Mouse (Mus musculus) liver, embryonic 14.5 days (tissue): ENCODE data around the gene Defb26. TPM values are rescaled to one million over a fixed set of nuclear protein-coding genes. Genes with fewer than 3 reads are reported as not detected.

Experiments used
- ATAC-seq: fragments of 200-750 bp; cut with Nextera tagmentation; 2 replicates; pipeline ENCODE4 v1.8.0; 2017; ENCODE audit warnings: moderate number of reproducible peaks, mild to moderate bottlenecking, moderate library complexity; ENCODE audit not compliant: insufficient read depth
- DNase-seq, 3 experiments: peaks; one replicate each; pipeline ENCODE4 v3.0.0-alpha.2; 2012 to 2013; ENCODE audit warnings: low read depth in 3 of 3, low spot score in 3 of 3
- H3K27ac ChIP-seq: fragments of 300-500 bp; sonication (generic); 2 replicates; pipeline ENCODE4 v1.5.1; 2014; ENCODE audit warnings: moderate library complexity, mild to moderate bottlenecking, control low read depth, inconsistent platforms
- H3K27me3 ChIP-seq: fragments of 300-500 bp; sonication (generic); 2 replicates; pipeline ENCODE4 v1.6.1; 2014; ENCODE audit warnings: mild to moderate bottlenecking, low read length, moderate library complexity; ENCODE audit not compliant: control insufficient read depth, insufficient read depth
- H3K36me3 ChIP-seq: fragments of 300-500 bp; sonication (generic); replicated peaks from 2 replicates; pipeline ENCODE4 v1.6.1; 2014; ENCODE audit warnings: low read depth; ENCODE audit not compliant: control insufficient read depth, insufficient read depth
- H3K4me1 ChIP-seq, 2 experiments: fragments of 200-500 bp in 1 of 2; fragments of 300-500 bp in 1 of 2; sonication (generic) in 1 of 2; replicated peaks; 2 replicates each; pipeline ENCODE4 v1.6.1; 2012 to 2014; ENCODE audit warnings: antibody characterized with exemption in 1 of 2, inconsistent platforms in 1 of 2, low read length in 1 of 2; ENCODE audit not compliant: control insufficient read depth in 2 of 2, insufficient read depth in 2 of 2
- H3K4me2 ChIP-seq: fragments of 300-500 bp; sonication (generic); 2 replicates; pipeline ENCODE4 v1.6.1; 2014; ENCODE audit warnings: low read depth, mild to moderate bottlenecking, control low read depth, moderate library complexity
- H3K4me3 ChIP-seq, 2 experiments: fragments of 200-500 bp in 1 of 2; fragments of 300-500 bp in 1 of 2; sonication (generic) in 1 of 2; 2 replicates each; pipeline ENCODE4 v1.5.1; 2012 to 2014; ENCODE audit warnings: low read depth in 2 of 2, low read length in 2 of 2, mild to moderate bottlenecking in 2 of 2, control low read depth in 1 of 2, inconsistent platforms in 1 of 2, moderate library complexity in 1 of 2; ENCODE audit not compliant: insufficient read depth in 1 of 2
- H3K9ac ChIP-seq: fragments of 300-500 bp; sonication (generic); replicated peaks from 2 replicates; pipeline ENCODE4 v1.6.1; 2014; ENCODE audit warnings: mild to moderate bottlenecking, control low read depth, moderate library complexity
- H3K9me3 ChIP-seq: fragments of 300-500 bp; sonication (generic); 2 replicates; pipeline ENCODE4 v1.6.1; 2016; ENCODE audit warnings: low read length, mixed read lengths; ENCODE audit not compliant: control insufficient read depth
- CTCF ChIP-seq: IDR thresholded peaks from 2 replicates; pipeline ENCODE4 v1.5.1; 2016; ENCODE audit warnings: antibody characterized with exemption, low read depth, control low read depth
- EP300 ChIP-seq: IDR thresholded peaks from 2 replicates; pipeline ENCODE4 v1.6.1; 2016; ENCODE audit warnings: antibody characterized with exemption, low read depth
- whole genome bisulfite sequencing: fragments of 180-500 bp; shearing (Covaris S2); extraction: QIAGEN DNeasy Blood & Tissue Kit; methylation state at CpG from one replicate; pipeline ENCODE4 v1.1.7; 2014; ENCODE audit not compliant: insufficient replicate concordance; 5-methylcytosine and 5-hydroxymethylcytosine counted together
- polyA plus RNA-seq, 2 experiments: library from polyadenylated mRNA; depleted of rRNA in 1 of 2; stranded (reverse) in 1 of 2; unstranded in 1 of 2; fragments of >200 nt; fragmentation: Nextera tagmentation in 1 of 2; extraction: Ambion mirVana in 1 of 2; gene quantifications; 2 replicates each; pipeline versions ENCODE4 v1.2.1 to v1.2.3; 2012 to 2014

Gene Defb26
- polyA plus RNA-seq, 2 experiments = not detected

DNA sequence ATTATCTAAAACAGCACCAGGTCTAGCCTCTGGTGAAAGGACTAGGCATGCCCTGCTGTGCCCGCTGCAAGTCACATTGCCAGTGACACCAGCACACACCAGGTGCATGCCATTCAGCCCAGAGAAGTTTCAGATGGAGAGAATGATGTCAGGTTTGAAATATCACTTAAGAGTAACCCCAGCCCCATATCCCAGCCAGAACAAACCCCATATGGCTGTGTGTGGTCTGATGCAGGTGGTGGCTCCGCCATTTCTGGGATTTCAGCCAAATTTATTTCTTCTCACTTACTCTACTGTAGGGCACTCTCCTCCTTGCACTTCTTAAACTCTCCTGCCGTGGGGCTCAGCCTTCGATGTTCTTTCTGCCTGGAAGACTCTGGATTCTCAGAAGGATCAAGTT, 4.6 kb upstream of the Defb26 start:
- no peak for TF ChIP-seq CTCF
- TF ChIP-seq EP300 = no peak
- Histone ChIP-seq H3K36me3 (no peaks in the 10 kb centered on the region), H3K4me3 (no peak overlapping the region), H3K9ac (no peak overlapping the region), H3K4me1 (no peaks in the 10 kb centered on the region), H3K27me3 (no peaks in the 10 kb centered on the region), H3K27ac (no peak overlapping the region), H3K9me3 (no peaks in the 10 kb centered on the region), H3K4me2 (no peak overlapping the region)
- no peak for ATAC-seq
- no peak for DNase-seq
- WGBS = 53% methylated on average over 4 of the region's 4 CpGs

DNA sequence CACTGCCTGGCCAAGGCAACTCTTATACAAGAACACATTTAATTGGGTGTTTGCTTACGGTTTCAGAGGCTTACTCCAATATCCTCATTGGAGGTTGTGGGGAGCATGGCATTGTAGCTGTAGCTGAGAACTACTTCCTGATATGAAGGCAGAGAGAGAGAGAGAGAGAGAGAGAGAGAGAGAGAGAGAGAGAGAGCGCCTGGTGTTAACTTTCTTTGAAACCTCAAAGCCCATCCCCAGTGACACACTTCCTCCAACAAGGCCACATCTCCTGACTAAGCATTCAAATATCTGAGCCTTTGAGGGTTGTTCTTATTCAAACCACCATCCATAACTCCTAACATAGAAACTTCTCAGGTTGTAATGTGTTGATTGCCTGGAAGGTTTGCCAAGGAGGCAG, 7.5 kb downstream of the Defb26 start:
- no peak for ATAC-seq
- TF ChIP-seq EP300 (no peak), CTCF (no peak)
- Histone ChIP-seq H3K27ac (no peak overlapping the region), H3K27me3 (no peaks in the 10 kb centered on the region), H3K4me1 (no peaks in the 10 kb centered on the region), H3K4me2 (no peak overlapping the region), H3K36me3 (no peaks in the 10 kb centered on the region), H3K9ac (no peak overlapping the region), H3K9me3 (no peaks in the 10 kb centered on the region), H3K4me3 (no peak overlapping the region)
- no peak for DNase-seq
- WGBS = 35% methylated on average over 2 of the region's 2 CpGs

DNA sequence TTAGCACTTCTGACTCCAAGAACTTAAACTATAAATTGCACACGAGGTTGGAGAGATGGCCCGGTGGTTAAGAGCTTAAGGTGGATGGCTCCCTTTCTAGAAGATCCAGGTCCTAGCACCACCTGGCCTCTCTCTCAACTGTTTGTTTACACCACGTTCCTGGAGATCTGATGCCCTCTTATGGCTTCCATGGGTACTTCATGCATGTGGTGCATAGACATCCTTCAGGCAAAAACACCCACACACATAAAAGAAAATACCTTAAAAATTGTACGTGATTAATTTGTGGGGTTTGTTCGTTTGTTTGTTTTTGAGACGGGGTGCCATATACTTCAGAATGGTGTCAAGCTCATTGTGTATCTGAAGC, 10.6 kb downstream of the Defb26 start:
- H3K36me3 ChIP-seq = no peaks in the 10 kb centered on the region
- H3K9ac ChIP-seq = no peak overlapping the region
- 61% methylated on average over 6 of the region's 6 CpGs for WGBS
- TF ChIP-seq EP300 (no peak), CTCF (peak; percentile 28; the same call in 1 of the 2 replicates)
- H3K27ac ChIP-seq = no peak overlapping the region
- H3K27me3 ChIP-seq = no peaks in the 10 kb centered on the region
- ATAC-seq (no peak), DNase-seq (no peak)
- H3K4me1 ChIP-seq = no peaks in the 10 kb centered on the region
- no peak overlapping the region for H3K4me2 ChIP-seq
- H3K4me3 ChIP-seq = no peak overlapping the region
- H3K9me3 ChIP-seq = no peaks in the 10 kb centered on the region

GRCm38 (mm10) chr2:152500204-152500862, 11.2 kb downstream of the Defb26 start:
- Histone ChIP-seq H3K4me3 (no peak overlapping the region), H3K9ac (no peak overlapping the region), H3K9me3 (no peaks in the 10 kb centered on the region), H3K36me3 (no peaks in the 10 kb centered on the region), H3K27ac (no peak overlapping the region), H3K4me1 (no peaks in the 10 kb centered on the region), H3K4me2 (no peak overlapping the region), H3K27me3 (no peaks in the 10 kb centered on the region)
- WGBS = 43% methylated on average over 7 of the region's 7 CpGs
- ATAC-seq (no peak), DNase-seq (no peak)
- TF ChIP-seq CTCF (no peak), EP300 (no peak)

GRCm38 (mm10) chr2:152498020-152498419, 13.5 kb downstream of the Defb26 start:
- Histone ChIP-seq H3K27me3 (no peaks in the 10 kb centered on the region), H3K4me2 (no peak overlapping the region), H3K27ac (no peak overlapping the region), H3K9me3 (no peaks in the 10 kb centered on the region), H3K9ac (no peak overlapping the region), H3K36me3 (no peaks in the 10 kb centered on the region), H3K4me1 (no peaks in the 10 kb centered on the region), H3K4me3 (no peak overlapping the region)
- WGBS = 63% methylated on average over 6 of the region's 6 CpGs
- TF ChIP-seq EP300 (no peak), CTCF (no peak)
- ATAC-seq (no peak), DNase-seq (no peak)
